Mouse (Mus musculus) right cerebral cortex, postnatal 25 days (tissue): Measurements from ENCODE around the gene Acox3.
A peak's percentile ranks its signal among the peaks of the same experiment; 100 is the strongest.

Source experiments
- DNase-seq: peaks from one replicate; pipeline ENCODE4 v3.0.0; 2022

The Acox3 gene

DNA sequence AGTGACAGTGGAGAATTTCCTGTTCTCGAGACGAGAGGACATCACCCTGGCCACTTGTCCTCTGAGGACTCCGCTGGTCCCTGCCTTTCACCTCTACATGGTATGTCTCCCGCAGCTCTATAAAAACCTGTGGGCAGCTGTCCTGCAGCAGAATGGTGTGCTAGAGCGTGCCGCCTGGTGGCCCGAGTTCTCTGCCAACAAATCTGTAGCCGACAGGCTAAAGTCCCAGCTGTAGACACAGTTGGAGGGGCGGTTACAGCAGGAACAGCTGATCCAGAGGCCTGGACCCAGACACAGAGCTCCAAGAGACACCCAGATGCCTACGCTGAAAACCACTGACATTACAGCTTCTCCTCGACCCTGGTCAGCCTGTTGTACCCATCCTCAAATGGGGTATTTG, 29.1 kb downstream of the Acox3 start:
- no peak for DNase-seq

DNA sequence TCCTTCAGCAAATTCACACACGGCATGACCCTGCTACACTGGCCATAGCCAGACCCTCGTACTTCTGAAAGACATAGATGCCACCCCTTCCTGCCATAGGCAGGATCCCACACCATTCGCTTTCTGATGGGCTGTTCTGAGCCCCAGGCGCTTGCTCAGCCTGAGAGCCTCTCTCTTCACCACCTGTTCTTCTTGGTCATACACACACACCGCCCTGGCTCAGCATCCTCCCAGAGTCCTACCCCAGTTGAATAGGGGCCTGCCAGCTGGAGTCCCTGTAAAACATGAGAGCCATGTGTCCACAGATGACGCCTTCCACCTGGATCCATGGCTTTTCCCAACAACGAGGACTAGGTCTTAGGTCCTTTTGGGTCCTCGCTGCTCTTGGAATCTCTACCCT, 29.9 kb downstream of the Acox3 start:
- DNase-seq: no peak

GRCm38 (mm10) chr5:35616943-35617342, 34.1 kb downstream of the Acox3 start:
- DNase-seq: no peak

- no peak for DNase-seq
Measured at GRCm38 (mm10) chr5:35621114-35621513, 38.3 kb downstream of the Acox3 start.

GRCm38 (mm10) chr5:35623831-35624230, 41.0 kb downstream of the Acox3 start:
- no peak for DNase-seq

DNA sequence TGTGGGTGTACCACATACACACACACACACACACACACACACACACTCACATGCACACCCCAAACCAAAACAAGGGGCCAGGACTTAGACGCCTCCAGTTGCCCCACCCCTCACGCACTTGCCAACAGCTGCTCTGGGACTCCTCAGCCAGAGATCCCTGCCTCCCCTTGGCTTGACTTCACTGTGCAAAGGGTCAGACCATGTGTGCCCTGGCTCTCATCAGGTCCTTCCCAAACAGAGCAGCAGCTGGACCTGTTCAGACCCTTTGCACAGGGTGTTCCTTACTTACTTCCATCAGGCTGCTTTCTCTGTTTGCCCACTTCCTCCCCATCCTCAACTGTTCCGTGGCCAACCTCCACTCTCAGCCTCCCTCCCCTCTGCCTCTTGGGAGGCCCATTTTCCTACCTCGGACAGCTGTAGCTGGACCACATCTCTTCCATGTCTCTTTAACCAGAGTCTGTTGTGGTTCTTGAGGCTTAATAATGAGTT, 42.0 kb downstream of the Acox3 start:
- DNase-seq: no peak

DNA sequence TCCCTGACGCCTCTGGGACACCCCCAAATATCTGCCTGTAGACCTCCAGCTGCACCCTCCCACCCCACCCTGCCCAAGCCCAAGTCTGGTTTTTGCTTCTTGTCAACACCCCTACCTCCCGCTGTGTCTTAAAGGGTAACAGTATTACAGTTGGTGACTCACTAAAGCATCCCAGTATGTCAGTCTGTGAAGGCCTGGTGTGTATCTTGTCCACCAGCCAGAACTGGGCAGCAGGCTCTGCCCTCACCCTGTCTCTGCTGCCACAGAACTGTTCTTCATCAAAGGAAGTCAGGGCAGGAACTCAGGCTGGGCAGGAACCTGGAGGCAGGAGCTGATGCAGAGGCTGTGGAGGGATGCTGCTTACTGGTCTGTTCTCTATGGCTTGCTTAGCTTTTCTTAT, 43.6 kb downstream of the Acox3 start:
- DNase-seq: no peak

DNA sequence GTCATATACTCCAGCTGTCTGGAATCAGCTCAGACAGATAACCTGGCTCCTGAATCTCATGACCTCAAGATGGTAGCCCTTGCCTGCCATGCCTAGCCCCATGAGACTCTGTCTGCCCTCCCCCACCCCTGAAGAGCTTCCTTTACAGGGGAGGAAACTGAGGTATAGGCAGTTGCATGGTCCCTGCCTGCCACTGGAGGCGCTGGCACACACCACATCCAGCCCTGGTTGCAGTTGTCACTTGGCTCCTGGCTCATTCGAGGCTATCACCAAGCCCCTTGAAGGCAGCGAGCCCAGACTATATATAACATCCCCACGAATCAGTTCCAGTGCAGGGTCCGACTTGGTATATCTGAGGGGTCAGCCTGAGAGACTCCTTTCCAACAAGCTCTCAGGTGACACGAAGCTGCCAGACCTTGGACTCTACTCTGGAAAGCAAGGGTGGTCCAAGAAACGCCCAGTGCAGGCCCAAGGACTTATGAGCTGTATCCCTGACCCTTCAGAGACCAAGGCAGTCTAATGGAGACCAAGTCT, 44.5 kb downstream of the Acox3 start:
- no peak for DNase-seq

GRCm38 (mm10) chr5:35628685-35629084, 45.8 kb downstream of the Acox3 start:
- DNase-seq: peak; percentile 22

GRCm38 (mm10) chr5:35629333-35629732, 46.5 kb downstream of the Acox3 start:
- no peak for DNase-seq

DNA sequence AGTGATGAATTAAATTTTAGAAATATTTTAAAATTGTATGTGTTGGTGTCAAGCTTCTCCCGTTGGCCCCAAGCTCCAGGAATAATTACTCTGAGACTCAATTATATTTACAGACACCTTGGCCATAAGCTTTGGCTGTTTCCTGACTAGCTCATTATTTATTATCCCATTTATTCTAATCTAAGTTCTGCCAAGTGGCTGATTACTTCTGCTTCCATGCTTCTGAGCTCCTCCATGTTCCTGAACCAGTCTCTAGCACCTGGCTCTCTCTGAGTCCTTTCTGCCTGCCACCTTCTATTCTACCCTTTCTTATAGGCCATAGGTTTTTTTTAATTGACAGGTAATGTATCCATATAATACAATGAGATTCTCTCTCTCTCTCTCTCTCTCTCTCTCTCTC, 47.9 kb downstream of the Acox3 start:
- DNase-seq: no peak

- DNase-seq: no peak
Measured at GRCm38 (mm10) chr5:35631224-35631623, 48.4 kb downstream of the Acox3 start.

GRCm38 (mm10) chr5:35631755-35632154, 48.9 kb downstream of the Acox3 start:
- no peak for DNase-seq

DNA sequence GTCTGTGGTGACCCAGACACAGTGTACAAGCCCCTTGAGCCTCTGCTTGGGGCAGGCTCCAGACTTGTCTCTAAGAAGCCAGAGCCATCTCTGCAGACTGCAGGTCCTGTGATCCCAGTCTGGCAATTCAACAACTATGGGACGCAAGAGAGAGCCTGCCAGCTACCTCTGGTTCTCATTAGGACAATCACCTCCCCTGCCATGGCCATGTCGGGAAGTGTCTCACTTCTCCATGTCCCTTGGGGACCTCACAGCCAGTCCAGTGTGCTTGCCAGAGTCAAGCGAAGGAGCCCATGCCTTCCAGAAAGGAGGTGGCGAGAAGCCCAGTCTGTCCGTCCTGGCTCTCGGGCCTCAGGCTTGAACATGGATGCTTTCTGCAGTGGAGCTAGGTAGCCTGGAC, 50.0 kb downstream of the Acox3 start:
- DNase-seq: no peak

- DNase-seq: no peak
Measured at GRCm38 (mm10) chr5:35636016-35636415, 53.2 kb downstream of the Acox3 start.

DNA sequence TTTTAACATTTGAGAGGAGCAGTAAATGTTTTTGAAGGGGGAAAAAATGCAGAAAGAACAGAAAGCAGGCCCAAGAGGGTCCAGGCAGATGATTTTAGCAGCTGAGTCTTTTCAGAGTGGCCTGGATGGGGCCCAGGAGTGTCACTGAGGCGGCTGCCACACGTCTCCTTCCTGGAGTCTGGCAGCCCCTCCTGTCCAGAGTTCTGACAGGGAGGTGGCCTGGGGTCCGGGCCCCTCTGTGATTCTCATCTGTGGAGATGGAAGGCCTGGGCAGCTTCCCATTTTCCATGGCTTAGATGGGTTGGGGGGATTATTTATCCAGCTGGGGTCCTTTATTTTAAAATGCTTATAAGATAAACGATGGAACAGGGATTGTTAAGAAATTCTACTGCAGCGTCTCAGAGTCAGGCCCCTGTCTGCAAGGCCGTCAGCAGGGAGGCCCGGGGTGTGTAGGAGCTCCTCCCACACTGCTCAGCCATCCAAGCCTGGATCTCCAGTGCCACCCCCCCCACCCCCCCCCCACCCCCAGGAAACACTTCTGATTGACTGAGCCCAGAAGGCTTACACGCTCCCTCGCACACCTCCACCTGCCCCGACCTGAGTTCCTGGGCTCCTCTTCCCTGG, 59.2 kb downstream of the Acox3 start:
- no peak for DNase-seq

DNA sequence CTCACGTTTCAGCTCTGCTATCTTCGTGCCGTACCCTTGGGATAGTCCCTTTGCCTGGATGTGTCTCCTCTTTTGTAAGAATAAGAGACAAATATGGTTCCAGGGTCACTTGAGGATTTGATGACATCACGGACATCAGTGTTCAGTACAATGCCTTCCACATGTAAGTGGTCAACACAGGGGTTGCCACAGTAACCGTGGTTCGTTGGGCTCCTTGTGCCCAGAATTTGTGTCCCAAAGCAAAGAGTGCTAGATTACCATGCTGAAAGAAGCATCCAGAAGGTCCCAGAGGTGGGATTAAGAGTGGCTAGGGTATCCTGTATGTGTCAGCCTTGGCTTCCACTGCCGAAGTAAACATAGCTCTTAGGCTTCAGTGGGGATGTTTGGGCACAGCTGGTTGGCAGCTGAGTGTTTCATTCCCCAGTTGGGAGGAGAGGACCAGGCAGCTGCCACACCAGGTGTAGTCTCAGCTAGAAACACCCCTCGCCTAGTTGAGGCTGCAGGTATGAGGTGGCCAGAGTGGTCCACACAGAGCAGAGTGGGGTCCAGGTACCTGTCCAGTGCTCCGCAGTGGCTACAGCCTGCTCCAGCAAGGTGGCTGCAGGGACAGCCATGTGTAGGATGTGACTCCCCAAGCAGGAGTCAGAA, 60.7 kb downstream of the Acox3 start:
- no peak for DNase-seq

DNA sequence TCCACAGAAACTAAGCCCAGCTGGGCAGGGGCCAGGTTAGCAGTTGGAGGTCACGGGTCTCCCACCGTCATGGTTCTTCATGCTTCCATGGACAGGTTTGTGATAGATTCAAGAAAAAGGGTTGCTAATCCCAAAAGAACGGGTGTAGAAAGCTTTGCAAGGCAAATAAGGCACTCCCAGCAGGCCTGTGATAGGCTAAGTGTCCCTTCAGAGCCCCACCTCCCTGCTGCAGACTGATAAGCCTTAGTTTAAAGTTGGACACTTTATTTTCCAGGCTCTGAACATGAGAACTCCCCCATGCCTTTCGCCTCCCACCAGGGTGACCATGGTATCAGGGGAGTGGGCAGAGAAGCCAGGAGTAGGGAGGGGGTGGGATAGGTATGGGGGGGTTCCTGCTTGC, 61.2 kb downstream of the Acox3 start:
- DNase-seq: no peak

DNA sequence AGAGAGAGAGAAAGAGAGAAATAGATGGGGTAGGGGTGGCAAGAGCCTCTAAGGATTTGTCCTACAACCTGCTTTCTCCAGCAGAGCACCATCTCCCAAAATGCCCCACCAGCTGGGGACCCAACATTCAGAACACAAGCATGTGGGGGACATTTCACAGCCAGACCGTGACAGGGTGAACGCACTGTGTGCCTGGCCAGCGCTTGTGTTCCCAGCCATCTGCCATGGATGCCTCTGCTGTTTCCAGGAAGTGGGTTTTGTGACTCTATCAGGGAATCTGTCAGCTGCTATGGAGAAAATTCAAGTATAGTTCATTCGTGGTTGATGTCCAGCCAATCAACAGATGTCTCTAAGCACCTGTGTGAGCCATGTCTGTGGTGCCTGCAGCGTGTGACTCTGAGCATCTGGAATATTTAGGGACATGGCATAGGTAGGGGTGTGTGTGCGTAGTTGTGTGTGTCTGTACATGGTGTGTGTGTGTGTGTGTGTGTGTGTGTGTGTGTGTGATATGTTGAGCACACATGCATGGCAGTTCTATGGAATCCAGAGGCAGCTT, 63.2 kb downstream of the Acox3 start:
- DNase-seq: no peak

GRCm38 (mm10) chr5:35646927-35647326, 64.1 kb downstream of the Acox3 start:
- no peak for DNase-seq

DNA sequence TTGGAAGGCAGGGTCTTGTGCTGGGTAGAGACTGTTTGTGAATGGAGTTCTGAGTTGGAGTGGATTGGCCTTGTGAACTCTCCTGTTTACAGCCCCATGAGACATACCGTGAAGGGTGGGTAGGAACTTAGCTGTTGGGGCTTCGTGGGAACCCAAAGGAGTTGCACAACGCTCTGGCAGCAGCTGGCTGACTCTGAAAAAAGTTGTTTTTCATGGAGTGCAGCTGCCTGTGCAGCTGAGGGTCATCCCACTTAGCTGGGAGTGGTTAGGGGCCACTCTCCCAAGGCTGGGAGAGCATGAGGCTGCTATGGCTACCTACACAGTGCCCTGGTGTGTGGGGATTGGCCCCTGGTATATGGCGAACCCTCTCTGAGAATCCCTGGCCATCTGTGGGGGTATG, 64.7 kb downstream of the Acox3 start:
- DNase-seq: no peak

GRCm38 (mm10) chr5:35648230-35648629, 65.4 kb downstream of the Acox3 start:
- DNase-seq: no peak

- DNase-seq: no peak
Measured at GRCm38 (mm10) chr5:35652319-35652718, 69.5 kb downstream of the Acox3 start.

DNA sequence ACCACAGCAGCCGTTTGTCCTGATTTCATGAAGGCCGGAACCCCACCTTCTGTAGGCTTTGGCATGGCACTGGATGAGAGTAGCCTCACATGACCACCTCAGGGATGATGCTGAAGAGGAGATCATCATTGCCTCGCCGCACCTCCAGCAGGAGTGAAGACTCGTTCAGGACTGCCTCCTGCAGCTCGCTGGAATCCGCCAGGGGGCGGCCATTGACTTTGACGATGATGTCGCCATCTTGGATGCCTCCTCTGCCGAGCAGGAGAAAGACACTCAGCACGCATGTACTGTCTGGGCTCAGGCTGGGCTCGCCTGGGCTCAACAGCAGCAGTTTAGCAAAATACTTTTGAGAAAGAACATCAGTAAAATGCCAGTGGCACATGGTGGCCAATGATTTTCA, 70.0 kb downstream of the Acox3 start:
- no peak for DNase-seq
